Mouse (Mus musculus): ENCODE data around the gene Map4k3. TPM values are rescaled to one million over a fixed set of nuclear protein-coding genes. Genes with fewer than 3 reads are reported as not detected.
"Not testable (repeated sequence)": the region's sequence is repeated elsewhere in the genome, so short reads cannot be mapped to it uniquely, and the experiment has no call there.

Map4k3 gene
- polyA plus RNA-seq, 1 experiment = 52.5 TPM

GRCm38 (mm10) chr17:80550981-80551380 lies 177.3 kb downstream of the Map4k3 start:
- Histone ChIP-seq H3K9me3 (replicated peaks; ENCODE audit: control insufficient read depth, insufficient read depth, low read length, poor library complexity, severe bottlenecking) (no peaks in the 10 kb centered on the region), H3K9ac (ENCODE audit: low read depth, poor library complexity, severe bottlenecking) (no peak overlapping the region), H3K4me1 (ENCODE audit: control insufficient read depth, insufficient read depth, low read length) (no peaks in the 10 kb centered on the region), H3K4me3 (ENCODE audit: low read depth, low read length) (no peak overlapping the region), H3K27me3 (ENCODE audit: control insufficient read depth, insufficient read depth, low read length, poor library complexity, severe bottlenecking) (no peaks in the 10 kb centered on the region), H3K36me3 (ENCODE audit: control insufficient read depth, insufficient read depth, low read length, poor library complexity, severe bottlenecking) (no peaks in the 10 kb centered on the region), H3K27ac (ENCODE audit: insufficient read depth, low read length) (no peak overlapping the region)
- no peak for TF ChIP-seq CTCF (IDR thresholded peaks at IDR 0.05; ENCODE audit: low read depth, low read length)
- no peak for TF ChIP-seq POLR2A (IDR thresholded peaks at IDR 0.05; ENCODE audit: insufficient read depth, low read length)
- no peak for TF ChIP-seq EP300 (IDR thresholded peaks at IDR 0.05; ENCODE audit: insufficient read depth, low read depth, low read length)

GRCm38 (mm10) chr17:80546846-80547245 lies 181.4 kb downstream of the Map4k3 start:
- Histone ChIP-seq H3K4me3 (ENCODE audit: low read depth, low read length) (no peak overlapping the region), H3K4me1 (ENCODE audit: control insufficient read depth, insufficient read depth, low read length) (no peaks in the 10 kb centered on the region), H3K27ac (ENCODE audit: insufficient read depth, low read length) (no peak overlapping the region), H3K36me3 (ENCODE audit: control insufficient read depth, insufficient read depth, low read length, poor library complexity, severe bottlenecking) (no peaks in the 10 kb centered on the region), H3K27me3 (ENCODE audit: control insufficient read depth, insufficient read depth, low read length, poor library complexity, severe bottlenecking) (no peaks in the 10 kb centered on the region), H3K9me3 (replicated peaks; ENCODE audit: control insufficient read depth, insufficient read depth, low read length, poor library complexity, severe bottlenecking) (no peaks in the 10 kb centered on the region), H3K9ac (ENCODE audit: low read depth, poor library complexity, severe bottlenecking) (no peak overlapping the region)
- TF ChIP-seq CTCF (IDR thresholded peaks at IDR 0.05; ENCODE audit: low read depth, low read length) (no peak), POLR2A (IDR thresholded peaks at IDR 0.05; ENCODE audit: insufficient read depth, low read length) (no peak), EP300 (IDR thresholded peaks at IDR 0.05; ENCODE audit: insufficient read depth, low read depth, low read length) (no peak)

GRCm38 (mm10) chr17:80546227-80546626 lies 182.1 kb downstream of the Map4k3 start:
- no peaks in the 10 kb centered on the region for H3K27me3 ChIP-seq (ENCODE audit: control insufficient read depth, insufficient read depth, low read length, poor library complexity, severe bottlenecking)
- TF ChIP-seq EP300 (IDR thresholded peaks at IDR 0.05; ENCODE audit: insufficient read depth, low read depth, low read length) (no peak), CTCF (IDR thresholded peaks at IDR 0.05; ENCODE audit: low read depth, low read length) (no peak), POLR2A (IDR thresholded peaks at IDR 0.05; ENCODE audit: insufficient read depth, low read length) (no peak)
- no peaks in the 10 kb centered on the region for H3K9me3 ChIP-seq (replicated peaks; ENCODE audit: control insufficient read depth, insufficient read depth, low read length, poor library complexity, severe bottlenecking)
- H3K27ac ChIP-seq (ENCODE audit: insufficient read depth, low read length) = no peak overlapping the region
- no peak overlapping the region for H3K4me3 ChIP-seq (ENCODE audit: low read depth, low read length)
- H3K36me3 ChIP-seq (ENCODE audit: control insufficient read depth, insufficient read depth, low read length, poor library complexity, severe bottlenecking) = no peaks in the 10 kb centered on the region
- no peaks in the 10 kb centered on the region for H3K4me1 ChIP-seq (ENCODE audit: control insufficient read depth, insufficient read depth, low read length)
- H3K9ac ChIP-seq (ENCODE audit: low read depth, poor library complexity, severe bottlenecking) = no peak overlapping the region

- H3K9ac ChIP-seq (ENCODE audit: low read depth, poor library complexity, severe bottlenecking) = no peak overlapping the region
- H3K27me3 ChIP-seq (ENCODE audit: control insufficient read depth, insufficient read depth, low read length, poor library complexity, severe bottlenecking) = no peaks in the 10 kb centered on the region
- no peak overlapping the region for H3K27ac ChIP-seq (ENCODE audit: insufficient read depth, low read length)
- no peaks in the 10 kb centered on the region for H3K4me1 ChIP-seq (ENCODE audit: control insufficient read depth, insufficient read depth, low read length)
- no peak overlapping the region for H3K4me3 ChIP-seq (ENCODE audit: low read depth, low read length)
- TF ChIP-seq POLR2A (IDR thresholded peaks at IDR 0.05; ENCODE audit: insufficient read depth, low read length) (no peak), CTCF (IDR thresholded peaks at IDR 0.05; ENCODE audit: low read depth, low read length) (no peak), EP300 (IDR thresholded peaks at IDR 0.05; ENCODE audit: insufficient read depth, low read depth, low read length) (no peak)
- no peaks in the 10 kb centered on the region for H3K36me3 ChIP-seq (ENCODE audit: control insufficient read depth, insufficient read depth, low read length, poor library complexity, severe bottlenecking)
- H3K9me3 ChIP-seq (replicated peaks; ENCODE audit: control insufficient read depth, insufficient read depth, low read length, poor library complexity, severe bottlenecking) = no peaks in the 10 kb centered on the region
These were observed 184.6 kb downstream of the Map4k3 start for GRCm38 (mm10) chr17:80543646-80544045.

- H3K36me3 ChIP-seq (ENCODE audit: control insufficient read depth, insufficient read depth, low read length, poor library complexity, severe bottlenecking) = no peaks in the 10 kb centered on the region
- no peaks in the 10 kb centered on the region for H3K4me1 ChIP-seq (ENCODE audit: control insufficient read depth, insufficient read depth, low read length)
These were observed 191.1 kb downstream of the Map4k3 start for GRCm38 (mm10) chr17:80537136-80537535.

GRCm38 (mm10) chr17:80535633-80536032 lies 192.7 kb downstream of the Map4k3 start:
- Histone ChIP-seq H3K36me3 (ENCODE audit: control insufficient read depth, insufficient read depth, low read length, poor library complexity, severe bottlenecking) (no peaks in the 10 kb centered on the region), H3K9me3 (replicated peaks; ENCODE audit: control insufficient read depth, insufficient read depth, low read length, poor library complexity, severe bottlenecking) (no peaks in the 10 kb centered on the region), H3K27ac (ENCODE audit: insufficient read depth, low read length) (no peak overlapping the region), H3K27me3 (ENCODE audit: control insufficient read depth, insufficient read depth, low read length, poor library complexity, severe bottlenecking) (no peaks in the 10 kb centered on the region), H3K9ac (ENCODE audit: low read depth, poor library complexity, severe bottlenecking) (no peak overlapping the region), H3K4me3 (ENCODE audit: low read depth, low read length) (no peak overlapping the region), H3K4me1 (ENCODE audit: control insufficient read depth, insufficient read depth, low read length) (no peaks in the 10 kb centered on the region)
- TF ChIP-seq CTCF (IDR thresholded peaks at IDR 0.05; ENCODE audit: low read depth, low read length) = no peak

More at GRCm38 (mm10) chr17:80537136-80537535, 191.1 kb downstream of the Map4k3 start:
- Histone ChIP-seq H3K27ac (ENCODE audit: insufficient read depth, low read length) (no peak overlapping the region), H3K4me3 (ENCODE audit: low read depth, low read length) (no peak overlapping the region), H3K9me3 (replicated peaks; ENCODE audit: control insufficient read depth, insufficient read depth, low read length, poor library complexity, severe bottlenecking) (no peaks in the 10 kb centered on the region), H3K27me3 (ENCODE audit: control insufficient read depth, insufficient read depth, low read length, poor library complexity, severe bottlenecking) (no peaks in the 10 kb centered on the region), H3K9ac (ENCODE audit: low read depth, poor library complexity, severe bottlenecking) (no peak overlapping the region)
- TF ChIP-seq CTCF (IDR thresholded peaks at IDR 0.05; ENCODE audit: low read depth, low read length) = peak; percentile 16
- TF ChIP-seq EP300 (IDR thresholded peaks at IDR 0.05; ENCODE audit: insufficient read depth, low read depth, low read length) = no peak

- not testable (repeated sequence) for H3K27ac ChIP-seq (ENCODE audit: insufficient read depth, low read length); H3K4me3 ChIP-seq (ENCODE audit: low read depth, low read length); H3K9ac ChIP-seq (ENCODE audit: low read depth, poor library complexity, severe bottlenecking); H3K4me1 ChIP-seq (ENCODE audit: control insufficient read depth, insufficient read depth, low read length); H3K27me3 ChIP-seq (ENCODE audit: control insufficient read depth, insufficient read depth, low read length, poor library complexity, severe bottlenecking); H3K36me3 ChIP-seq (ENCODE audit: control insufficient read depth, insufficient read depth, low read length, poor library complexity, severe bottlenecking); H3K9me3 ChIP-seq (replicated peaks; ENCODE audit: control insufficient read depth, insufficient read depth, low read length, poor library complexity, severe bottlenecking)
These were observed 196.9 kb downstream of the Map4k3 start for GRCm38 (mm10) chr17:80531351-80531750.

Measured in ES-Bruce4 (cell line).